Comparison of ENCODE assay signal across 8 mouse cellular contexts in genomic region chr2:30358533-30359531, GRCm38 (mm10). TPM values are rescaled to one million over a fixed set of nuclear protein-coding genes. Genes with fewer than 3 reads are reported as not detected.
DNase-seq lines count a peak whose midpoint lies in the region; ATAC-seq lines count a peak whose summit lies in the region.

Sh3glb2 (minus strand) TSS chr2:30359337.

- peak within 1 kb of the TSS; percentile 85 for H3K9ac ChIP-seq in heart, embryonic 11.5 days (ENCODE audit: low read depth, low read length)
- peak within 1 kb of the TSS; percentile 71 for H3K9ac ChIP-seq in kidney, embryonic 16.5 days (replicated peaks; ENCODE audit: low read length)
- H3K9ac ChIP-seq in liver, embryonic 12.5 days, result peak within 1 kb of the TSS; percentile 83
- H3K9ac ChIP-seq in stomach, embryonic 15.5 days, result peak within 1 kb of the TSS; percentile 80

- H3K4me2 ChIP-seq in heart, embryonic 11.5 days, result peak within 1 kb of the TSS; percentile 95
- H3K4me2 ChIP-seq in kidney, embryonic 16.5 days (replicated peaks; ENCODE audit: low read depth, low read length), result peak within 1 kb of the TSS; percentile 88
- H3K4me2 ChIP-seq in liver, embryonic 12.5 days, result peak within 1 kb of the TSS; percentile 98
- peak within 1 kb of the TSS; percentile 96 for H3K4me2 ChIP-seq in stomach, embryonic 15.5 days

- peaks cover 4% of the 10 kb centered on the region for H3K9me3 ChIP-seq in erythroblast, embryonic 14.5 days (ENCODE audit: control insufficient read depth, low read length)
- H3K9me3 ChIP-seq in heart, embryonic 11.5 days (replicated peaks; ENCODE audit: control insufficient read depth, low read length), result no peaks in the 10 kb centered on the region; the same call in 1 of the 2 replicates
- H3K9me3 ChIP-seq in kidney, embryonic 16.5 days (ENCODE audit: low read length), result no peaks in the 10 kb centered on the region
- 0 out of 2 replicates have a peak, but pooled peaks cover 4% of the 10 kb centered on the region for H3K9me3 ChIP-seq in liver, embryonic 12.5 days (replicated peaks)
- no peaks in the 10 kb centered on the region for H3K9me3 ChIP-seq in stomach, embryonic 15.5 days

- H3K27ac ChIP-seq in heart, embryonic 11.5 days (ENCODE audit: low read depth, low read length), result peak within 1 kb of the TSS; percentile 24
- H3K27ac ChIP-seq in kidney, embryonic 16.5 days (ENCODE audit: low read length), result peak within 1 kb of the TSS; percentile 57
- peak within 1 kb of the TSS; percentile 72 for H3K27ac ChIP-seq in liver, embryonic 12.5 days
- peak within 1 kb of the TSS; percentile 82 for H3K27ac ChIP-seq in stomach, embryonic 15.5 days

- WGBS in heart, embryonic 11.5 days (ENCODE audit: insufficient replicate concordance), result 3% methylated on average over 51 of the region's 73 CpGs
- WGBS in kidney, embryonic 16.5 days, result 1% methylated on average over 60 of the region's 73 CpGs
- 2% methylated on average over 68 of the region's 73 CpGs for WGBS in liver, embryonic 12.5 days (ENCODE audit: insufficient replicate concordance)
- WGBS in stomach, embryonic 15.5 days, result 2% methylated on average over 73 of the region's 73 CpGs

- H3K27me3 ChIP-seq in erythroblast, embryonic 14.5 days (ENCODE audit: control insufficient read depth), result no peaks in the 10 kb centered on the region
- no peaks in the 10 kb centered on the region for H3K27me3 ChIP-seq in heart, embryonic 11.5 days (ENCODE audit: control insufficient read depth, insufficient read depth, low read length)
- H3K27me3 ChIP-seq in kidney, embryonic 16.5 days (ENCODE audit: insufficient read depth, low read length), result no peaks in the 10 kb centered on the region
- no peaks in the 10 kb centered on the region for H3K27me3 ChIP-seq in liver, embryonic 12.5 days (replicated peaks)
- no peaks in the 10 kb centered on the region for H3K27me3 ChIP-seq in stomach, embryonic 15.5 days (replicated peaks)

- peaks cover 9% of the 10 kb centered on the region for H3K36me3 ChIP-seq in erythroblast, embryonic 14.5 days (ENCODE audit: control insufficient read depth)
- H3K36me3 ChIP-seq in heart, embryonic 11.5 days (ENCODE audit: control insufficient read depth, insufficient read depth, low read length), result peaks cover 1% of the 10 kb centered on the region; the same call in 1 of the 2 replicates
- H3K36me3 ChIP-seq in kidney, embryonic 16.5 days (ENCODE audit: insufficient read depth, low read length), result 0 out of 2 replicates have a peak, but pooled peaks cover 5% of the 10 kb centered on the region
- peaks cover 13% of the 10 kb centered on the region for H3K36me3 ChIP-seq in liver, embryonic 12.5 days
- peaks cover 2% of the 10 kb centered on the region; the same call in 1 of the 2 replicates for H3K36me3 ChIP-seq in stomach, embryonic 15.5 days

- H3K4me1 ChIP-seq in erythroblast, embryonic 14.5 days (ENCODE audit: control insufficient read depth), result peaks cover 46% of the 10 kb centered on the region
- H3K4me1 ChIP-seq in heart, embryonic 11.5 days (ENCODE audit: control insufficient read depth, insufficient read depth, low read length), result peaks cover 36% of the 10 kb centered on the region
- peaks cover 21% of the 10 kb centered on the region for H3K4me1 ChIP-seq in kidney, embryonic 16.5 days (ENCODE audit: insufficient read depth, low read length)
- H3K4me1 ChIP-seq in liver, embryonic 12.5 days, result peaks cover 55% of the 10 kb centered on the region
- peaks cover 47% of the 10 kb centered on the region for H3K4me1 ChIP-seq in stomach, embryonic 15.5 days

- H3K4me3 ChIP-seq in erythroblast, embryonic 14.5 days (replicated peaks), result peak within 1 kb of the TSS; percentile 87
- peak within 1 kb of the TSS; percentile 89 for H3K4me3 ChIP-seq in heart, embryonic 11.5 days (ENCODE audit: low read depth, low read length)
- peak within 1 kb of the TSS; percentile 62 for H3K4me3 ChIP-seq in kidney, embryonic 16.5 days (ENCODE audit: low read length)
- H3K4me3 ChIP-seq in liver, embryonic 12.5 days, result peak within 1 kb of the TSS; percentile 82
- H3K4me3 ChIP-seq in stomach, embryonic 15.5 days (replicated peaks), result peak within 1 kb of the TSS; percentile 83

- peak; percentile 70 for ATAC-seq in heart, embryonic 11.5 days (replicated peaks; ENCODE audit: insufficient number of reproducible peaks, low FRiP score, low TSS enrichment)
- peak; percentile 69 for ATAC-seq in kidney, embryonic 16.5 days (ENCODE audit: low FRiP score, low TSS enrichment)
- peak; percentile 60 for ATAC-seq in liver, embryonic 12.5 days
- peak; percentile 50 for ATAC-seq in stomach, embryonic 15.5 days (ENCODE audit: insufficient read depth, low FRiP score, low read depth)

- peak; percentile 86 for DNase-seq in CD4-positive helper T cell, adult 2 months (ENCODE audit: low read depth, low spot score)
- peak; percentile 40 for DNase-seq in brain, embryonic 18.5 days (ENCODE audit: low read depth, low spot score)
- peak; percentile 70 to 83 for DNase-seq in natural killer cell, adult 2 months (ENCODE audit: low spot score in 2 of 2)

RNA-seq across cellular contexts. Expression of gene Sh3glb2, which starts in this region (rescaled TPM):
- polyA plus RNA-seq in erythroblast, embryonic 14.5 days (2012), result 1.8 TPM in 2 replicates
- polyA plus RNA-seq in heart, embryonic 11.5 days (2014; fragmentation: Nextera tagmentation; extraction: Ambion mirVana), result 78.8 and 80.2 TPM in 2 replicates
- polyA plus RNA-seq in kidney, embryonic 16.5 days (2015; fragmentation: Nextera tagmentation; extraction: Ambion mirVana), result 100 and 102 TPM in 2 replicates
- 30.3 and 33.7 TPM in 2 replicates for polyA plus RNA-seq in liver, embryonic 12.5 days (2016; fragmentation: Nextera tagmentation; extraction: Ambion mirVana)
- 92.6 and 94.6 TPM in 2 replicates for polyA plus RNA-seq in stomach, embryonic 15.5 days (2015; fragmentation: Nextera tagmentation; extraction: Ambion mirVana)

Comparison
In these comparisons a context has a peak if more than half of its experiments do, and no peak if none do; other contexts are left out.
1. Peak in every context shown above with its lines: DNase-seq, ATAC-seq, H3K4me3 ChIP-seq and H3K27ac ChIP-seq.
2. RNA of gene Sh3glb2 (polyA plus RNA-seq): 100 to 102 TPM in kidney, embryonic 16.5 days, 92.6 to 94.6 TPM in stomach, embryonic 15.5 days, 78.8 to 80.2 TPM in heart, embryonic 11.5 days and 30.3 to 33.7 TPM in liver, embryonic 12.5 days; 1.8 TPM in erythroblast, embryonic 14.5 days; every median in the first group is over 10 times any median in the second.
3. H3K27ac ChIP-seq: peak in every context shown above with its lines; median percentile 82 in stomach, embryonic 15.5 days; 72 in liver, embryonic 12.5 days; 57 in kidney, embryonic 16.5 days; 24 in heart, embryonic 11.5 days.